Mouse (Mus musculus): ENCODE measurements around the gene Ppm1n. TPM values are rescaled to one million over a fixed set of nuclear protein-coding genes. Genes with fewer than 3 reads are reported as not detected.

Gene Ppm1n
- polyA plus RNA-seq, 1 experiment from 2014 or later: not detected

DNA sequence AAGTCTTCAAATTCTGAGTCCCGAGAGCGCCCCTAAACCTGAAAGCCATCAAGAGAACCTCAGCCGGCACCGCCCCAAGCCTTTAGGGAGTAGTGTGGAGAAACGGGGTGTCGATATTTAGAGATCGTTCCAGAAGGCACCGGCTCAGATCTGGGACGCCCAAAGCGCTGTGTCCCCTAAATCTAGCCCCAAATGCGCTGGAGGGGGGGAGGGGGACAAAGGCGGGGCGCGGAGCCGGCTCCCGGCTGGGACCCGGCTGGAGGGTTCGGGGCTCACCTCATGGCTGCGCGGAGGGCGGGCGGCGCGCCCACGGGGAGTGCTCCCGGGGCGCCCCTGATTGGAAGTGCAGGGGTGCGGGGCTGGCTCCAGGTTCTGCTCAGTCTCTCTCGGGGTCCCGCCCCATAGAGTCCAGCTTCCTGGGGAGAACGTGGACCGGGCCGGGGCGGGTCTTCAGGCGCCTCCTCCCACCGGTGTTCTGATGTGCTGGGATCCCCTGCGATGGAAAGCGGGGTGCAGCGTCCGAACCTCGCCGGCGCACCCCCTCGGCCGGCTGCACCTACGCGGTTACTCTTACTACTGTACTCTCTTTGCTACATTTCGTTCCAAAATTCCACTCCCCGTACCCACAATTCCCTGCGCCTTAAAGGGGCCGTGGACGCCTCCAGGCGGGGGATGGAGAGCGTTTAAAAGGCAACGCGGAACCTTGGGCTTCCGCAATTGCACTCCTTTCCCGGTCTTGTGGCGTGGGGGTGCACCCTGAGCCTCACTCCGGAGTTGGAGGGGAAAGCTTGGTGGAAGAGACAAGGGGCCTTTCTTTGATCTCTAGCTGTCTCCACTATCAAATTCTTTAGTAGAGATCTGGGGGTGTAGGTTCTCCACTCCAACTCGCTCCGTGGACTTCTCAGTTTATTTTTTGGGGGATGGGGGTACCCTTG lies 8.4 kb downstream of the Ppm1n start, which contains the start of gene Vasp:
Gene Vasp (minus strand): TSS at position 580 of the 935 bp plus-strand sequence.
- no peaks in the 10 kb centered on the region for H3K27me3 ChIP-seq (ENCODE audit: insufficient read depth, low read length)
- H3K4me1 ChIP-seq (ENCODE audit: insufficient read depth, low read length): peaks cover 33% of the 10 kb centered on the region
- peak; percentile 75 for ATAC-seq (ENCODE audit: low FRiP score, low TSS enrichment)
- H3K36me3 ChIP-seq (ENCODE audit: insufficient read depth, low read length): 0 out of 2 replicates have a peak, but pooled peaks cover 6% of the 10 kb centered on the region
- H3K9ac ChIP-seq (replicated peaks; ENCODE audit: low read length): peak within 1 kb of the TSS; percentile 89
- H3K4me2 ChIP-seq (replicated peaks; ENCODE audit: low read depth, low read length): peak within 1 kb of the TSS; percentile 98
- peak within 1 kb of the TSS; percentile 94 for H3K27ac ChIP-seq (ENCODE audit: low read length)
- WGBS: under 1% methylated on average over 60 of the region's 62 CpGs
- H3K9me3 ChIP-seq (ENCODE audit: low read length): no peaks in the 10 kb centered on the region; the same call in 1 of the 2 replicates
- H3K4me3 ChIP-seq (ENCODE audit: low read length): peak within 1 kb of the TSS; percentile 86

DNA sequence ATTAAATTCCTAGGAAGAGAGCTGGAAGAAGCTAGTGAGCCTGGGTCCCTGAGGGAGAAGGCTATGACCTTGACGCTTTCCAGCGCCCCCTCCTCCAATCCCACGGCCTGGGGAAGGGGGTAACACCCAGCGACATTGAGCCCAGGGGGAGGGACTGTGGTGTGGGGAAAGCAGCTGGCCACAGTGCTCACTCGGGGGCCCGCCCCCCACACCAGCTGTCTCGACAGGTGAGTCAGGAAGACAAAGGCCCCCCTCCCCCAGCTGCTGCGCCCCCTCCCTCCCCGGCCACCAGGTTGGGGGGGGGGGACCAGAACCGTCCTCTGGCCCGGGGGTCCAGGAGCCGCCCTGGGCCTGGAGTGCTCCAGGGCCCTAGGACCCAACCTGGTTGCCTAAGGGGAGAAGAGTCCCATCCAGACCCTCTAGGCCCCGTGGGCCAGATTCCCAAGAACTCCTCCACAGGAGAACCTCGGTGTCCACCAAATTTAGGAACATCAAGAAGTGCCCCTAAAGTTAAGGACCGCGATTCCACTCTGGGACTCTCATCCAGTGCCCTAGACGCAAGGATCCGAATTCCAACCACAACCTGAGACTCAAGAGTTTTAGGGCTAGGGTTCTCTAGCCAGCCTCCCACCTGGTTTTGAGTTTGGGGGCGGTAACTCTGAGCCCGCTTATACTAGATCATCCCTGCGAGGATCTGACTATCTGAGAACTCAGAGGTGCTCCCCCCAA lies 9.2 kb downstream of the Ppm1n start:
- 0 out of 2 replicates have a peak, but pooled peaks cover 6% of the 10 kb centered on the region for H3K36me3 ChIP-seq (ENCODE audit: insufficient read depth, low read length)
- WGBS: 1% methylated on average over 16 of the region's 21 CpGs
- peaks cover 42% of the 10 kb centered on the region for H3K4me1 ChIP-seq (ENCODE audit: insufficient read depth, low read length)
- H3K27ac ChIP-seq (ENCODE audit: low read length): peak overlapping the region; percentile 94
- H3K27me3 ChIP-seq (ENCODE audit: insufficient read depth, low read length): no peaks in the 10 kb centered on the region
- peak overlapping the region; percentile 98 for H3K4me2 ChIP-seq (replicated peaks; ENCODE audit: low read depth, low read length)
- peak overlapping the region; percentile 86 for H3K4me3 ChIP-seq (ENCODE audit: low read length)
- ATAC-seq (ENCODE audit: low FRiP score, low TSS enrichment): no peak
- H3K9ac ChIP-seq (replicated peaks; ENCODE audit: low read length): peak overlapping the region; percentile 89
- H3K9me3 ChIP-seq (ENCODE audit: low read length): no peaks in the 10 kb centered on the region

DNA sequence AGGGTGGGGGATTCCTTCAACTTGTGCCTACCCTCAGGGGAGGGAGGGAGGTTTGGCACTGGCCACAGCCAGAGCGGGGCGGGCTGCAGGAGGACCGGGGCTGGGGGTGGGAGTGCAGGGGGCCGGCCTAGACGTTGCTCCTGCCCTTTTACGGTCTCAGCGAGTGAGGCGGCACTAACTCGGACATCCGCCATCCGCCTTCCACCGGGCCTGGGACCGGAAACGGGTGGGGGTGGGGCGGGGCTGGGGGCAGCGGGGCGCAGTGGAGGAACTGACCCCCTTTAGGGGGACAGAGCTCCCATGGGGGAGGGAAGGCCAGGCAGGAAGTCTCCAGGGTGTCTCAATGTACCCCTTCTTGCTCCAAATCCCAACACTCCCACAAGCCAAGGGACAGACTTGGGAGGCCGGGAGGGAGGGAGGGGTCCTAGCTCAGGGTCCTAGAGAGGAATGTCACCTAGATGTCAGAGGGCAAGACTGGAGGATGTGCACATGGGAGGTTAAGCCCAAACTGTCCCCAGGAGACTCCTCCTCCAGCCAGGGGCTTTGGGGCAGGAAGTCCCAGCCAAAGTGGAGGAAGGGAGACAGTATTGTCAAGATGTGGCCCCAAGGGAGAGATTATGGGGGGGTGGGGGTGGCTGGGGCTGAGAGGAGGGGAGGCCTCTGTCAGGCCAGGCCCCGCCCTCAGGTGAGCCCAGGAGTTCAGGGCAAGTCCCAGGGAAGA lies 10.0 kb downstream of the Ppm1n start:
- Histone ChIP-seq H3K9me3 (ENCODE audit: low read length) (no peaks in the 10 kb centered on the region), H3K36me3 (ENCODE audit: insufficient read depth, low read length) (peaks cover 8% of the 10 kb centered on the region; the same call in 1 of the 2 replicates), H3K4me2 (replicated peaks; ENCODE audit: low read depth, low read length) (peak overlapping the region; percentile 98), H3K9ac (replicated peaks; ENCODE audit: low read length) (peak overlapping the region; percentile 89), H3K4me1 (ENCODE audit: insufficient read depth, low read length) (peaks cover 43% of the 10 kb centered on the region), H3K4me3 (ENCODE audit: low read length) (peak overlapping the region; percentile 86), H3K27ac (ENCODE audit: low read length) (peak overlapping the region; percentile 94), H3K27me3 (ENCODE audit: insufficient read depth, low read length) (no peaks in the 10 kb centered on the region)
- peak; percentile 82 for ATAC-seq (ENCODE audit: low FRiP score, low TSS enrichment)
- 0% methylated on average over 18 of the region's 19 CpGs for WGBS

DNA sequence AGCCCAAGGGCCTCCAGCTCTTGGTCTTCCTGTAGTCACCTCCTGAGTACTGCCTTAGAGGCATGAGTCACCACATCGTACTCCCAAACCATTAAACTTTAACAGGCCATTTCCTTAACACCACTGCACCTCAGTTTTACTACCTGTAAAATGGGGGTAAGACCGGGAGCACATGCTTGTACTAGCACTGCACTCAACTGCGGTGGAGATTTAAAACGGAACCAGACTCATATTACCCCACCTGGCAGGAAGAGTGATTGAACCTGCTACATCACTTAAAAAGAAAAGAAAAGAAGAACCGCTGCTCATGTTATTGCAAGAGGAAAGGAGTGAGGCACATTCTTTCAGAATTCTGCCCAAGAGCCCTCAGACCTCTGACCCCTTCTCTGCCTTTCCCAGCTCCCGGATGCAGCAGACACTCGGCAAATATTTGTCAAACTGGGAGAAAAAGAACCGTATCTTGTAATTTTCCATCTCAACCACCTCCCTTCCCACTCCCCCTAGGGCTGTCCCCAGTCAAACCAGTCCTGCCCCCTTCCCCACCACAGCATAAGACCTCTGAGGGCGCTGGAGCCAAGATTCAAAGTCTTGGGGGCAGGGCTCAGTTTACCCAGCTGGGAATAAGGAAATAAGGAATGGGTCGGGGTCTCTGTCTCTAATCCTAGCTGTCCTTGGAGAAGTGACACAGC lies 10.7 kb downstream of the Ppm1n start:
- ATAC-seq (ENCODE audit: low FRiP score, low TSS enrichment): no peak
- 16% methylated on average over 10 of the region's 10 CpGs for WGBS

DNA sequence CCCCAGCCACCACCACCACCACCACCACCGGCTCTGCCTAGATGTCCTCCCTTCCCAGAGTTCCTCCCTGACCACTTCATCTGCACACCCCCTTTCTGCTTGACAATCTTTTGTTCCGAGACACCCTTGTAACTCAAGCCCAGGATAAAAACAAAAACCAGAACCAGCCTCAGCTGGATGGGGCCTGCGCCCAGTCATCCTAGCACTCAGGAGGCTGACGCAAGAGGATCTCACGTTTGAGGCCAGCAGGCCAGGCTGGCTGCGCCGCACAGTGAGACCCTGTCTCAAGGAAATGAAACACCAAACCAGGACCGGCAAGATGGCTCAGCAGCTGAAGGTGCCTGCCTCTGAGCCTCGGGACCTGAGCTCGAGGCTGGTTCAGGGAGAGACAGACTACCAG lies 12.8 kb downstream of the Ppm1n start:
- ATAC-seq (ENCODE audit: low FRiP score, low TSS enrichment): no peak
- no peak overlapping the region for H3K4me3 ChIP-seq (ENCODE audit: low read length)
- H3K9ac ChIP-seq (replicated peaks; ENCODE audit: low read length): no peak overlapping the region
- WGBS: 56% methylated on average over 10 of the region's 10 CpGs
- no peak overlapping the region for H3K27ac ChIP-seq (ENCODE audit: low read length)
- H3K9me3 ChIP-seq (ENCODE audit: low read length): no peaks in the 10 kb centered on the region
- no peak overlapping the region for H3K4me2 ChIP-seq (replicated peaks; ENCODE audit: low read depth, low read length)
- peaks cover 30% of the 10 kb centered on the region for H3K36me3 ChIP-seq (ENCODE audit: insufficient read depth, low read length)
- no peaks in the 10 kb centered on the region for H3K27me3 ChIP-seq (ENCODE audit: insufficient read depth, low read length)
- H3K4me1 ChIP-seq (ENCODE audit: insufficient read depth, low read length): peaks cover 41% of the 10 kb centered on the region

More for the DNA sequence above, 10.7 kb downstream of the Ppm1n start:
- Histone ChIP-seq H3K4me2 (replicated peaks; ENCODE audit: low read depth, low read length) (peak overlapping the region; percentile 98), H3K27me3 (ENCODE audit: insufficient read depth, low read length) (no peaks in the 10 kb centered on the region), H3K9me3 (ENCODE audit: low read length) (no peaks in the 10 kb centered on the region), H3K27ac (ENCODE audit: low read length) (peak overlapping the region; percentile 94), H3K4me3 (ENCODE audit: low read length) (peak overlapping the region; percentile 86), H3K36me3 (ENCODE audit: insufficient read depth, low read length) (peaks cover 15% of the 10 kb centered on the region), H3K9ac (replicated peaks; ENCODE audit: low read length) (peak overlapping the region; percentile 89), H3K4me1 (ENCODE audit: insufficient read depth, low read length) (peaks cover 43% of the 10 kb centered on the region)

DNA sequence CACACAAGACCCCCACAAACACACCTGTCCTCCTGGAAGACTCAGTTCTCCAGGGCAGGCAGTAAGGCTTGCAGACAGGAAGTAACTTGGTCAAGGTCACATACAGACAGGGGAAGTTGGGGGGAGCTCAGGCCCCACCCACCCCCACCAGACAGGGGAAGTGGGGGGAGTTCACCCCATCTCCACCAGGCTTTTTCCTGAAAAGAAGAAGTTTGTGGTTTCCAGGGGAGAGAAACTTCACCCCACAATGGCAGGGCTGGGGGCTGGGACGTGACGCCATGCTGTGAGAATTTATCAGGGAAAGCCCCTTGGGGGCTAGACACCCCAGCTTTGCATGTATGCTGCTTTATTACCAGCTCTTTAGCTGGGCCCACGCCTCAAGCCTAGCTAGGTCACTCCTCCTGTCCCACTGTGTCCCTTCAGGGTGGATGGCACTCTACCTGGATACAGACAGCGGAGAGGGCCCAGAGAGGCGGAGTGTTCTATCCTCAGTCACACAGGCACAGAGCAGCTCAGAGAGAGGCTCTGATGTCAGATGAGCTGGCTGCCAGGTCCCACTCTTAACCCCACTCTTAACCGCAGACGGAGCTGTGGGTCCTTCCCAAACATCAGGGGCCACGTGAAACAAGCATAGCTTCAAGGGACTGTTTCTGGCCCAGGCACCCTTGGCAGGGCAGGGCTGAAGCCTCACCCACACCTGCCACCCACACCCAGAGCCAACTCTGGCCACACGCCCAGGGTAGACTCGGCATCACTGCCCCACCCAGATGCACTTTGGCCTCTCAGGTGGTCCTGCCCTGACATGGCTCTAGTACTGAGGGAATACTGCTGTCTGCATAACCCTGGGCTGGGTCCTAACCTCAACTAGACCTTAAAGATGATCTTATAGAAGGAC lies 13.7 kb downstream of the Ppm1n start:
- Histone ChIP-seq H3K9ac (replicated peaks; ENCODE audit: low read length) (peak overlapping the region; percentile 35; the same call in 1 of the 2 replicates), H3K27ac (ENCODE audit: low read length) (no peak overlapping the region)

DNA sequence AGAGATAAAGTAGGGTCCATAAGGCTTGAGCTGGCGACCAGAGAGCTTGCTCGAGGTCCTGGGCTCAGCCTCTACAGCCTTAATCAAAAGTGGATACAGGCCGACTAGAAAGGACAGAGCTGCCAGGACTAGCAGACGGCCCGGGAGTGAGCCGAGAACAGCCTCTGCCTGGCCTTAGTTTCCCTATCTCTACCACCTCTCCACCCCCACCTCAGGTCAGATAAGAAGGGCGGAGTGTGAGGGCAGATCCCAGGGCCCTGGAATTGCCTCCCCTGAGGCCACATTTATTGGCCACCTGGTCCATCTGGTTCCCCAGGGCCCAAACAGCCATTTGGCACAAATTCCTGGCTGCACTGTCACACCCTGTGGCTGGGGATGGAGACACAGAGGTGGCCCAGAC lies 14.7 kb downstream of the Ppm1n start:
- 56% methylated on average over 7 of the region's 7 CpGs for WGBS
- peaks cover 46% of the 10 kb centered on the region for H3K36me3 ChIP-seq (ENCODE audit: insufficient read depth, low read length)

More for the DNA sequence above, 13.7 kb downstream of the Ppm1n start:
- H3K9me3 ChIP-seq (ENCODE audit: low read length): no peaks in the 10 kb centered on the region
- no peak for ATAC-seq (ENCODE audit: low FRiP score, low TSS enrichment)
- no peaks in the 10 kb centered on the region for H3K27me3 ChIP-seq (ENCODE audit: insufficient read depth, low read length)
- WGBS: 70% methylated on average over 10 of the region's 10 CpGs
- H3K4me1 ChIP-seq (ENCODE audit: insufficient read depth, low read length): peaks cover 41% of the 10 kb centered on the region
- no peak overlapping the region for H3K4me2 ChIP-seq (replicated peaks; ENCODE audit: low read depth, low read length)
- H3K4me3 ChIP-seq (ENCODE audit: low read length): no peak overlapping the region
- peaks cover 36% of the 10 kb centered on the region for H3K36me3 ChIP-seq (ENCODE audit: insufficient read depth, low read length)

DNA sequence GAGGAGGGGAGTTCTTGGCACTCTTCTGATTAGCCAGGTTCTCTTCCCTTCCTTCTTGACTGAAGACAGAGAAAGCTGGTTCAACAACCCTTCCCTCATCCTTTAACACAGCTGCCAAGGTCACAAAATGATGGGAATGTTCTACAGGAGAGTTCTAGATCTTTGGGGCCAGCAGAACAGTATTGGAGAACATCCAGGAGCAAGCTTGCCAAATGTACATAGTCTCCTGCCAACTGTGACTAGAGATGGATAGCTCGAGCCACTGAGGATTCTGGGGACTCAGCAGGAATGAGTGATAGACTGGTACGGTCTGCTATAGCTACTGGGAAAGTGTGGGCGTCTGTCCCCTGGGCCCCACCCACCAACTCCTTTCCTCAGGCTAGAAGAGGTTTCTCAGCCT lies 21.5 kb downstream of the Ppm1n start:
- Histone ChIP-seq H3K4me1 (ENCODE audit: insufficient read depth, low read length) (no peaks in the 10 kb centered on the region), H3K9ac (replicated peaks; ENCODE audit: low read length) (no peak overlapping the region), H3K36me3 (ENCODE audit: insufficient read depth, low read length) (peaks cover 66% of the 10 kb centered on the region), H3K4me3 (ENCODE audit: low read length) (no peak overlapping the region), H3K27me3 (ENCODE audit: insufficient read depth, low read length) (no peaks in the 10 kb centered on the region), H3K4me2 (replicated peaks; ENCODE audit: low read depth, low read length) (no peak overlapping the region), H3K27ac (ENCODE audit: low read length) (no peak overlapping the region), H3K9me3 (ENCODE audit: low read length) (no peaks in the 10 kb centered on the region)
- WGBS: 71% methylated on average over 3 of the region's 3 CpGs
- no peak for ATAC-seq (ENCODE audit: low FRiP score, low TSS enrichment)

More for the DNA sequence above, 14.7 kb downstream of the Ppm1n start:
- no peak overlapping the region for H3K4me3 ChIP-seq (ENCODE audit: low read length)
- H3K4me1 ChIP-seq (ENCODE audit: insufficient read depth, low read length): peaks cover 38% of the 10 kb centered on the region
- no peaks in the 10 kb centered on the region for H3K9me3 ChIP-seq (ENCODE audit: low read length)
- no peak overlapping the region for H3K4me2 ChIP-seq (replicated peaks; ENCODE audit: low read depth, low read length)
- no peak overlapping the region for H3K27ac ChIP-seq (ENCODE audit: low read length)
- H3K27me3 ChIP-seq (ENCODE audit: insufficient read depth, low read length): no peaks in the 10 kb centered on the region
- ATAC-seq (ENCODE audit: low FRiP score, low TSS enrichment): no peak
- no peak overlapping the region for H3K9ac ChIP-seq (replicated peaks; ENCODE audit: low read length)
